Mouse (Mus musculus) E14TG2a.4 (cell line): ENCODE data around the gene Osbpl10.

Source experiments
- CTCF ChIP-seq: conservative IDR thresholded peaks from 2 replicates; pipeline ENCODE4 v1.5.1; 2014; ENCODE audit warnings: low read length
- POU5F1 ChIP-seq: IDR thresholded peaks from 2 replicates; pipeline ENCODE4 v1.6.1; 2014; ENCODE audit warnings: low read length, borderline replicate concordance

- TF ChIP-seq CTCF (no peak), POU5F1 (no peak)
Measured at GRCm38 (mm10) chr9:114955340-114955739, 23.0 kb upstream of the Osbpl10 start.
